Comparison of ENCODE assay signal across 14 mouse cellular contexts in the genomic region with DNA sequence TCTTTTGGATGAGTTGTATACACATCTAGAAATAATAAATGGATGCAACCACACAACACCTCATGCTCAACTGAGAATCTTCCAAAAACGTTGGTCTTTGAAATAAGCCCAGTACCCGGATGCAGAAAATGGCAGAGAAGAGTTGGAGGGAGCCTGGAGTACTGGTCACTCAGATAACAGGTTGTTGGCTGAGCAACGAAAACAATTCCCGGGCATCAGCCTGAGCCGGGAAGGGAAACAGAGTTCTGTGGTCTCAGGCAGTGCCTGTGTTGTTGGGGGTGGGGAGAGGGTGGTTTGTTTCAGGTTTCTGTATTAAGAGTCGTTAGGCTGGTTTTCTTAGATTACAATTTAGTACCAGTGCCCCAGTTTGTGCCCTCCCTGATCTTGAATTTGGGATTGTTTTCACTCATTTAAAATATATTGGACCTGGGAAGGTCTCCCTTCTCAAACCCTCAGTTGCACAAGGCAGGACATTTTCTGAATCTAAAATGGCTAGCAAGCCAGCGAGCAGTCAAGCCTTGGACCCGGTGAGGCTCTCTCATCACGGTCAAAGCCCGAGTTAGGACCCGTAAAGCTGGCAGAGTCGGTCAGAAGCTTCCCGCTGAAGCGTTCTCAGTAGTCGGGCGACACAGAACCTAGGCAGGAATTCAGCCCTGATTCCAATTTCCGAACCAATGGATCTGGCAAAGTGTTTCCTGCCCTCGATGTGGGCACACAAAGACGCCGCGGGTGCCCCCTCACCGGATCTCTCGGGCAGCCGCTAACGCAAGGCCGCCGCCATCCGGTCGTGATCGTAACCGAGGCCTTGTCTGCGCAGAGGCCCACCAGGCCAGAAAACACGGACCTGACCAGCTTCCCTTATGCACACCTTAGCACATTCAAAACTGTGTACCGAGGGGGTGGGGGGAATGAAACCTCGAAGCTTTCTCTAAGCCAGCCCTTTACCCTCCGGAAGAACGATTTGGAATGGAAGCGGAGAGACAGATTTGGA. TPM values are rescaled to one million over a fixed set of nuclear protein-coding genes. Genes with fewer than 3 reads are reported as not detected.
DNase-seq lines count a peak whose midpoint lies in the region; ATAC-seq and TF ChIP-seq lines count a peak whose summit lies in the region.
"Had no signal": no experiment of that assay in that cellular context is flagged by ENCODE, and none has a peak within 500 bp of the region (broad histone marks: within the 10 kb centered on the region; RNA-seq: fewer than 3 reads in every experiment).

No protein-coding gene starts in this region.

- ATAC-seq in CD4-positive, CD25-positive, alpha-beta regulatory T cell, adult 4 months: no peak
- ATAC-seq in neural tube, embryonic 13.5 days (ENCODE audit: low read depth): no peak
- ATAC-seq in midbrain, embryonic 14.5 days (ENCODE audit: low FRiP score, low TSS enrichment): no peak

- no peak for TF ChIP-seq POLR2A in spleen, adult 2 months (IDR thresholded peaks at IDR 0.05; ENCODE audit: low read depth, low read length)

- no peak for TF ChIP-seq CTCF in spleen, adult 2 months (IDR thresholded peaks at IDR 0.05; ENCODE audit: extremely low read depth, insufficient read depth, insufficient read length, insufficient replicate concordance)

- H3K27ac ChIP-seq in spleen, adult 2 months (ENCODE audit: insufficient read depth, low read length): no peak overlapping the region
- H3K27ac ChIP-seq in limb, embryonic 10.5 days: peak overlapping the region; percentile 99
- H3K27ac ChIP-seq in neural tube, embryonic 13.5 days (replicated peaks): peak overlapping the region; percentile 98
- H3K27ac ChIP-seq in midbrain, embryonic 14.5 days (replicated peaks; ENCODE audit: low read depth, low read length): no peak overlapping the region
- H3K27ac ChIP-seq: embryonic facial prominence, embryonic 13.5 days; layer of hippocampus, adult 2 months had no signal

- H3K4me2 ChIP-seq in neural tube, embryonic 13.5 days: peak overlapping the region; percentile 97
- no peak overlapping the region for H3K4me2 ChIP-seq in midbrain, embryonic 14.5 days (ENCODE audit: low read length)
- H3K4me2 ChIP-seq: embryonic facial prominence, embryonic 13.5 days had no signal

- H3K36me3 ChIP-seq in spleen, adult 2 months (ENCODE audit: control insufficient read depth, insufficient read depth, low read length): no peaks in the 10 kb centered on the region
- H3K36me3 ChIP-seq in limb, embryonic 10.5 days: peaks cover 66% of the 10 kb centered on the region
- H3K36me3 ChIP-seq in neural tube, embryonic 13.5 days: no peaks in the 10 kb centered on the region
- H3K36me3 ChIP-seq in midbrain, embryonic 14.5 days (ENCODE audit: control insufficient read depth, insufficient read depth, low read length): no peaks in the 10 kb centered on the region
- H3K36me3 ChIP-seq: embryonic facial prominence, embryonic 13.5 days had no signal

- peaks cover 17% of the 10 kb centered on the region for H3K4me1 ChIP-seq in spleen, adult 2 months (ENCODE audit: control insufficient read depth, insufficient read depth, insufficient read length)
- H3K4me1 ChIP-seq in limb, embryonic 10.5 days: peaks cover 13% of the 10 kb centered on the region
- H3K4me1 ChIP-seq in neural tube, embryonic 13.5 days (replicated peaks): peaks cover 22% of the 10 kb centered on the region
- no peaks in the 10 kb centered on the region for H3K4me1 ChIP-seq in midbrain, embryonic 14.5 days (ENCODE audit: control insufficient read depth, insufficient read depth, low read length)

- whole genome bisulfite sequencing in spleen, adult 2 months: 3% methylated on average over 38 of the region's 38 CpGs
- under 1% methylated on average over 38 of the region's 38 CpGs for WGBS in limb, embryonic 10.5 days
- WGBS in neural tube, embryonic 13.5 days: 1% methylated on average over 38 of the region's 38 CpGs
- WGBS in midbrain, embryonic 14.5 days: 1% methylated on average over 38 of the region's 38 CpGs

- H3K9ac ChIP-seq in neural tube, embryonic 13.5 days: peak overlapping the region; percentile 98
- H3K9ac ChIP-seq in midbrain, embryonic 14.5 days (replicated peaks; ENCODE audit: low read length): no peak overlapping the region
- H3K9ac ChIP-seq: embryonic facial prominence, embryonic 13.5 days had no signal

- H3K27me3 ChIP-seq in spleen, adult 2 months (ENCODE audit: control insufficient read depth, insufficient read depth, low read length): peaks cover 61% of the 10 kb centered on the region
- peaks cover 30% of the 10 kb centered on the region for H3K27me3 ChIP-seq in limb, embryonic 10.5 days (ENCODE audit: low read depth, poor library complexity, severe bottlenecking)
- peaks cover 12% of the 10 kb centered on the region for H3K27me3 ChIP-seq in neural tube, embryonic 13.5 days
- H3K27me3 ChIP-seq in midbrain, embryonic 14.5 days (ENCODE audit: control insufficient read depth, insufficient read depth, low read length): peaks cover 96% of the 10 kb centered on the region

- H3K9me3 ChIP-seq in limb, embryonic 10.5 days (replicated peaks): no peaks in the 10 kb centered on the region
- no peaks in the 10 kb centered on the region for H3K9me3 ChIP-seq in neural tube, embryonic 13.5 days
- H3K9me3 ChIP-seq in midbrain, embryonic 14.5 days (ENCODE audit: control insufficient read depth, low read length): no peaks in the 10 kb centered on the region
- H3K9me3 ChIP-seq: embryonic facial prominence, embryonic 13.5 days had no signal

- DNase-seq in CD4-positive, CD25-positive, alpha-beta regulatory T cell, adult 2 months (ENCODE audit: low read depth, low spot score): peak; percentile 41
- DNase-seq in spleen, adult 2 months (ENCODE audit: low read depth in 1 of 2, low spot score in 2 of 2): no peak
- DNase-seq in spleen, adult 18-20 months: no peak
- DNase-seq in limb, embryonic 10.5 days (ENCODE audit: low spot score): no peak
- no peak for DNase-seq in testis, postnatal 14 days (ENCODE audit: low spot score)
- no peak for DNase-seq in midbrain, embryonic 14.5 days
- DNase-seq: adrenal gland, postnatal 14 days; cerebellum, adult 9-10 months had no signal

- 0 out of 2 replicates have a peak overlapping the region, but pooled peaks have one; percentile 18 for H3K4me3 ChIP-seq in spleen, adult 2 months (ENCODE audit: extremely low read depth, insufficient read depth, insufficient read length)
- peak overlapping the region; percentile 90 for H3K4me3 ChIP-seq in limb, embryonic 10.5 days
- H3K4me3 ChIP-seq in neural tube, embryonic 13.5 days: peak overlapping the region; percentile 53
- no peak overlapping the region for H3K4me3 ChIP-seq in midbrain, embryonic 14.5 days (replicated peaks; ENCODE audit: low read depth, low read length)
- H3K4me3 ChIP-seq: embryonic facial prominence, embryonic 13.5 days; layer of hippocampus, adult 2 months had no signal

RNA-seq across cellular contexts. Expression of a gene that starts 2.1 kb away (rescaled TPM):
- polyA plus RNA-seq in CD4-positive, CD25-positive, alpha-beta regulatory T cell, adult 4 months (2017; shearing (Covaris generic)): under 1 TPM in 1 of 2 experiments, not detected in 1; 0.17 TPM
- polyA plus RNA-seq in spleen, adult 2 months (2012; rRNA removed): 0.18 and 0.31 TPM in 2 replicates
- 95.7 and 123 TPM in 2 replicates for polyA plus RNA-seq in limb, embryonic 10.5 days (2016; fragmentation: Nextera tagmentation; extraction: Ambion mirVana)
- 125 and 130 TPM in 2 replicates for polyA plus RNA-seq in neural tube, embryonic 13.5 days (2015; fragmentation: Nextera tagmentation; extraction: Ambion mirVana)
- not detected in 2 replicates for polyA plus RNA-seq in midbrain, embryonic 14.5 days (2014; fragmentation: Nextera tagmentation; extraction: Ambion mirVana)
- polyA plus RNA-seq: embryonic facial prominence, embryonic 13.5 days had no signal

RNA-seq across cellular contexts. Expression of a gene that starts 7.1 kb away (rescaled TPM):
- not detected for polyA plus RNA-seq in CD4-positive, CD25-positive, alpha-beta regulatory T cell, adult 4 months (2017; shearing (Covaris generic))
- 0.56 and 0.79 TPM in 2 replicates for polyA plus RNA-seq in spleen, adult 2 months (2012; rRNA removed)
- polyA plus RNA-seq in limb, embryonic 10.5 days (2016; fragmentation: Nextera tagmentation; extraction: Ambion mirVana): 24.7 and 24.8 TPM in 2 replicates
- 117 and 125 TPM in 2 replicates for polyA plus RNA-seq in neural tube, embryonic 13.5 days (2015; fragmentation: Nextera tagmentation; extraction: Ambion mirVana)
- polyA plus RNA-seq in midbrain, embryonic 14.5 days (2014; fragmentation: Nextera tagmentation; extraction: Ambion mirVana): not detected in 2 replicates
- polyA plus RNA-seq: embryonic facial prominence, embryonic 13.5 days had no signal

RNA-seq across cellular contexts. Expression of a gene that starts 11.9 kb away (rescaled TPM):
- not detected for polyA plus RNA-seq in CD4-positive, CD25-positive, alpha-beta regulatory T cell, adult 4 months (2017; shearing (Covaris generic))
- not detected in 2 replicates for polyA plus RNA-seq in spleen, adult 2 months (2012; rRNA removed)
- 175 and 195 TPM in 2 replicates for polyA plus RNA-seq in limb, embryonic 10.5 days (2016; fragmentation: Nextera tagmentation; extraction: Ambion mirVana)
- 77.8 and 86.6 TPM in 2 replicates for polyA plus RNA-seq in neural tube, embryonic 13.5 days (2015; fragmentation: Nextera tagmentation; extraction: Ambion mirVana)
- not detected in 2 replicates for polyA plus RNA-seq in midbrain, embryonic 14.5 days (2014; fragmentation: Nextera tagmentation; extraction: Ambion mirVana)

RNA-seq across cellular contexts. Expression of a gene that starts 15.6 kb away (rescaled TPM):
- not detected for polyA plus RNA-seq in CD4-positive, CD25-positive, alpha-beta regulatory T cell, adult 4 months (2017; shearing (Covaris generic))
- not detected in 2 replicates for polyA plus RNA-seq in spleen, adult 2 months (2012; rRNA removed)
- polyA plus RNA-seq in limb, embryonic 10.5 days (2016; fragmentation: Nextera tagmentation; extraction: Ambion mirVana): 0.79 and 1.2 TPM in 2 replicates
- polyA plus RNA-seq in neural tube, embryonic 13.5 days (2015; fragmentation: Nextera tagmentation; extraction: Ambion mirVana): not detected in 2 replicates
- polyA plus RNA-seq in midbrain, embryonic 14.5 days (2014; fragmentation: Nextera tagmentation; extraction: Ambion mirVana): not detected in 2 replicates
- polyA plus RNA-seq: embryonic facial prominence, embryonic 13.5 days; heart, embryonic 14.5 days; liver, embryonic 16.5 days had no signal

RNA-seq across cellular contexts. Expression of a gene that starts 15.6 kb away (rescaled TPM):
- polyA plus RNA-seq in CD4-positive, CD25-positive, alpha-beta regulatory T cell, adult 4 months (2017; shearing (Covaris generic)): under 1 TPM in 1 of 2 experiments, not detected in 1; 0.15 TPM
- 1.4 and 1.5 TPM in 2 replicates for polyA plus RNA-seq in spleen, adult 2 months (2012; rRNA removed)
- polyA plus RNA-seq in limb, embryonic 10.5 days (2016; fragmentation: Nextera tagmentation; extraction: Ambion mirVana): 7.0 and 7.9 TPM in 2 replicates
- 13.9 and 16.4 TPM in 2 replicates for polyA plus RNA-seq in neural tube, embryonic 13.5 days (2015; fragmentation: Nextera tagmentation; extraction: Ambion mirVana)
- polyA plus RNA-seq in midbrain, embryonic 14.5 days (2014; fragmentation: Nextera tagmentation; extraction: Ambion mirVana): not detected in 2 replicates

Comparison
In these comparisons a context has a peak if more than half of its experiments do, and no peak if none do; other contexts are left out.
1. H3K27ac ChIP-seq: peak in limb, embryonic 10.5 days (single experiment) and neural tube, embryonic 13.5 days (single experiment); none in spleen, adult 2 months (single experiment) and midbrain, embryonic 14.5 days (single experiment).
2. RNA of a gene that starts 2.1 kb away (polyA plus RNA-seq): 125 to 130 TPM in neural tube, embryonic 13.5 days and 95.7 to 123 TPM in limb, embryonic 10.5 days; 0.18 to 0.31 TPM in spleen, adult 2 months, 0.17 TPM in CD4-positive, CD25-positive, alpha-beta regulatory T cell, adult 4 months and not detected in midbrain, embryonic 14.5 days; every median in the first group is over 10 times any median in the second.
3. RNA of a gene that starts 7.1 kb away (polyA plus RNA-seq): 117 to 125 TPM in neural tube, embryonic 13.5 days and 24.7 to 24.8 TPM in limb, embryonic 10.5 days; 0.56 to 0.79 TPM in spleen, adult 2 months, not detected in CD4-positive, CD25-positive, alpha-beta regulatory T cell, adult 4 months and not detected in midbrain, embryonic 14.5 days; every median in the first group is over 10 times any median in the second.
4. RNA of a gene that starts 11.9 kb away (polyA plus RNA-seq): 175 to 195 TPM in limb, embryonic 10.5 days and 77.8 to 86.6 TPM in neural tube, embryonic 13.5 days; not detected in spleen, adult 2 months, not detected in CD4-positive, CD25-positive, alpha-beta regulatory T cell, adult 4 months and not detected in midbrain, embryonic 14.5 days; every median in the first group is over 10 times any median in the second.